Mouse (Mus musculus) retina, adult 2 months (tissue): ENCODE results near the gene Cpa2.
A peak's percentile ranks its signal among the peaks of the same experiment; 100 is the strongest.

Source experiments
- DNase-seq: peaks from one replicate; pipeline ENCODE4 v3.0.0-alpha.2; 2012; ENCODE audit warnings: low read depth, low spot score

The Cpa2 gene

DNA sequence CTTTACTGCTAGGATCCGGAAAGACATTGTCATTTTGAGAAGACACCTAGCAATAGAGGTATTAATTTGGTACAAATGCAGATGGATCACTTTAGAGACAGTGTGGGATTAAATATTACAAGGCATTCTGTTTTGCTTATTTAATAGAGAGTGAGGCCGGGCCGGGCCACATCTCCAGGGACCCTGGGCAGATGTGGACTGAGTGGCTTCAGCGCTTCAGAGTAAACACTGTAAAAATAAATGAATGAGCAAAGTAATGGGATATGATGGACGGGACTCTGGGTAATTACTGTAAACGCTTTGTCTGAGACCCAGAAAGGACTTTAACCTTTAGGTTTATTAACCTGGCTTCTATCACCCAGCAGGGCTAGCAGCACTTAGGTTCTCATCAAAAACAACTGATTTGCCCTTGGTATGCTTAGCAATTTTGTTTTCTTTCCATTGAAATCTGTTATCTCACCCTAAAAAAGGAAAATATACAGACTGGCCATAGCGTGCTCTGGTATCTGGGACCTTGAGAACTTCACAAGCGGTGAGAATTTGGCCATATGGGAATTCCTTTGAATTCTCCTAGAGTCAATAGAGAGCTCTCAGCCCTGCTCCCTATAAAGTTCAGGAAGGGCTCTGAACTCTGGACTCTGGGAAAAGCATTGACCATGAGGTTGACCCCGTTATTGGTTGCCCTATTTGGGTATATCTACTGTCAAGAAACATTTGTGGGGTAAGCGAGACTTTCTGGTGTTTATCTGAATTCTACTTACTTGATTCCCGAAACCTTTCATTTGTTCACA lies at the start of gene Cpa2:
Cpa2 (plus strand) TSS at position 574 of the 791 bp plus-strand sequence.
- no peak for DNase-seq

DNA sequence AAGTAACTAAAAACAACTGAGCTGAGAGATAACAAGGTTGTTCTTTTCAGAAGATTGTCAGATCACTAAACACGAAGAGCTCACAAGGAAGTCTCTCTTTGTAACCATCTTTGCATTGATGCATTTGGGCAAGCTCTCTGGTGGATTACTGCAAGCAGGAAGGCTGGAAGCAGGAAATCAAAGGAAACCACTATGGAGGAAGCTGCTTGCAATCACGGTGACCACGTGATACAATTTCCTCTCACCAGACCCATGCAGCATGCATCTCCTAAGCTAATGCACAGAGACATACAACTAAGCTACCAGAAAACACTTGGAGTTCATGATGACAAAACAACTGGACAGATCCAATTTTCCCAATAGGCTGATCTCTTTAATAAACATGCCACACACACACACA lies 42.3 kb upstream of the Cpa2 start:
- DNase-seq: no peak

DNA sequence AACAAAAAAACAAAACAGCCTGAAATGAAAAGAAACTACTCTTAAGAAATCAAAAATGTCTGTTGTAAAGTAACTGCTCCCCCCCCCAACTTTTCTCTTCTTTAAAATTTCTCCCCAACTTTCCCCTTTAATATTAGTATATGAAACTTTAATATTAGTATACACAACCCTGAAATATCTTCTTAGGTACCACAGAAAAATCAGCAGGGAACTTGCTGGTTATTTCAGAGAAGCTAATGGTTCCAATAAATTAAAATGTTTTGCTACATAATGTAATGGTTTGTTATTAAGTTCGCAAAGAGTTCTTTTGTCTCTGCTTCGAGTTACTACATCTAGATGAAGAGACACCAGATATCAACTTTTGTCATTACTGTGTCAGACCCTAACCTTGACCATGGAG lies 32.6 kb upstream of the Cpa2 start:
- DNase-seq: no peak

DNA sequence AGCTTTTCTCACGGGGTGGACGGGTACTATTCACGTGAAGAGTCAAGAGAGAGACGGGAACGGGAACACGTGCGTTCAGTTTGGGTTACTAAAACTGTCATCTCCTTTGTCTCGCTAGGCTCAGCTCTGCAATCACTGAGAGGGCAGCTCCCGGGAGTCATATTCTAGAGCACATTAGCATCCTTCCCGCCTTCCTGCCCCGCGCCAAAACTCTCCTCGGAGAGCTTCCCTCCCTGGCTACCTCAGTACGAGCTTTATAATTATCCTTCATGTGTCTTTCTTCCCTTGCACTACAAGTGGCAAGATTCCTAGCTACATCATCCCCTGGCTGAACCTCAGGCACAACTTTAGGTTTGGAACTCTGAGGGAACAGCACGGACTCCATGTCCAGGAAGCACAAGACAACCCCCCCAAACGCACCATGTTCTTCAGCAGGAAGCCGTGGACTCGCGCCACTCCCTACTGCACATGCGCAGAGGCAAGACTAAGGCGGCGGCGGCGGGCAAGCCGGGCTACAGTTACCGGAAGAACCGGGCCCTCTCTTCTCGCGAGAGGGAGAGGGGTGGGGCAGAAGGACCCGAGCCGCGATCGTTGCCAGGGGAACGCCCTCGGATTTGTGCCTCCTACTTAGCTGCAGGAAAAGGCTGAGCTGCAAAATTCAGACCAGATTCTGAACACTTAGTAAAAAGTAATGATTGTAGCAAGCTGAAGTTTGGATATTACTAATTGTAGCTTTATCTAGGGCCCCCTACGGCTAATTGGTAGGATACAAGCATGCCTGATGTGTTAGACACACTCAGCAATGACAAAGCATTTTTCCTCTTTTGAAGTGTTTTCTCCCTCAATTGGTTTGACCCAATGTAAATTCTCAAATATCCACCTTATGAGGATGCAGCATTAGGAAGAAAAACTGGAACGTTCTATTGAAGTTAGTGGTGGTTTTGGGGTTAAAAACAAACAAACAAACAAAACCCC lies 31.8 kb upstream of the Cpa2 start, which contains the start of the genes Tmem209 and Ssmem1:
Tmem209 (minus strand) TSS at position 519 of the 975 bp plus-strand sequence.
Ssmem1 (plus strand) TSS at position 585 of the 975 bp plus-strand sequence.
- peak; percentile 96 for DNase-seq

DNA sequence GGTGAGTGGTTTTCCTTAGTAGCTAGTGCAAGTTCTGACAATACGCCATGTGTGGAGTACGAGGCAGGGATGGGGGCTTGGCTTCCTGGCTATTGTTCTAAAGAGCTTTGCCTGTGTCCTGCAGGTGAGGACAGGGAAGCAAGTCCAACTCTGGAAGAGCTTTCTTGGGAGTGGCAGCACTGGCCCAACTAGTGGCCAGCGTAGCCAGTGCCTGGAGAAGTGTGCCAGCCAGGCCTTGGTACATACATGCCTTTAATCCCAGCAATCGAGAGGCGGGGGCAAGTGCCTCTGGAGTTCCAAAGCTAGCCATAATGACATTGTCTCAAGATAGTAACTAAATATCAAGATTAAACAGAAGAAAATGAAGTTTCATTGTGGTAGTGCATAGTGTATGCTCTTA lies 31.1 kb upstream of the Cpa2 start:
- no peak for DNase-seq

DNA sequence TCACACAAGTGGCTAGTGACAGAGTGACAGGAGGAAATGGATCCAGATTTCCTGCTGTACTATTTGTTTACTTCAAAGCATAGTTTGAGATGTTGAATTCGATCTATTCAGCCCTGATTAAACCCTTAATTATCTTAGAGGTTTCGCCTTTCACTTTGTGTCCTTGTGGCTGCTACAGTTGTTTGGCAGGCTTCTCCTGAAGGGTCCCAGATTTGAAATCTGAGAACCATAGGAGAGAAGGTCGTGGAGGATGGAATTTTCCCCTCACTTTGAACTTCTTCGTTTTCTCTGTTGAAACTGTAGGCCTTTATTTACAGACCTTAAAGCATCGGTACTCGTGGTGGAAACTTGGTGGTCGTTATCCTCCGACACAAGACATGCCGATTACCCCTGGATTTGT lies 27.1 kb upstream of the Cpa2 start:
- DNase-seq: no peak

DNA sequence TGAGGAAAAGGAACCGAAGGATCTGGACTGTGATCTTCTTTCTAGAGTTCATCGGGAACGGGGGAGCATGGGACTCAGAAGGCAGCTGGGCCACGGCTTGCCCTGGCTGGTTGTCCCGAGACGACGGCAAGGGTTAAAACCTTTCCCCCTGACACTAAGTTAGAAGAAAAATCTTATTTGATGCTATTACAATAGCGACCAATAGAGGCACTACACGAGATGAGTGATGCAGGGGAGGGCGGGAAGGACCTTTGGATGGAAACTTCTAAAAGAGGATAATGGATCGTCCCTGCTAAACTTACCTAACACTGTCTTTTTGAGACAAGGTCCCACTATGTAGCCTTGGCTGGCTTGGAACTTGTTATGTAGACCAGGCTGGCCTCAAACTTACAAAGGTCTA lies 21.0 kb upstream of the Cpa2 start:
- DNase-seq: no peak

DNA sequence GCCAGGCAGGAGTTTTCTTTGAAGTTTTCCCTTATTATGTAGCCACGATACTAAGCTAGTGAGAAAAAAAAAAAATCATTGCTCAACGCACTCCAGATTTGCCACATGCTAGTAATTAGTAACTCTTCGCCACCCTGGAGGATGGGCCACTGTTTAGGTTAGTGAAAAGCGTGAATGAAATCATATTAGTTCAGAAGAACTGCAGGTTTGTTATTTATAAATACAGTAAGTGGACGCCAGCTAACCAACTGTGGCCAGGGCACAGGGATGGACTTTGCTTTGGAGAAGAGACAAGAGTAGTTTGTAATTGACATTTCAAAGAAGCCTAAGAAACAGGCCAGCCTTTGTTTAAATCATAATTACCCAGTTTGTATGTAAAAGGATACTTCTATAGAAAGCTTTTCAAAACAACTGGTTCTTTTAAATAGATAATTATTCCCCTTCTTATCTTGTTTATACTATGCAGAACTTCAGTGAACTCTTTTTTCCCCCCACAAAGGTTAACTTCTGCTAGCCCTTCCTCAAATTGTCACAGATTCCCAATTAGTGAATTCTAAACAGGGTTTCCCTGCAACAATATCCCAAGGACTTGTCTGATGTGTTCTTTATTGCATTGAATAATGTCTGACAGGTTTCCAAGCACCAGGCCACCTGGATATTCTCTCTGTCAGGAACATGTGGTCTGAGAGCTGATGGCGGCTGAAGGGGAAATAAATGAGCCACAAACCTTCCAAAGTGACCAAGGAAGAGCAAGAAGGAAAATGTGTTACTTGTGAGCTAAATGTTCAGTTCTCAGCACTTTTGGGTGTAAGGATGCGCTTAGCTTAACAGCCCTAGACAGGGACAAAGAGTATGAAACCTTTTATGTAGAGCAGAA lies 15.7 kb upstream of the Cpa2 start:
- no peak for DNase-seq

DNA sequence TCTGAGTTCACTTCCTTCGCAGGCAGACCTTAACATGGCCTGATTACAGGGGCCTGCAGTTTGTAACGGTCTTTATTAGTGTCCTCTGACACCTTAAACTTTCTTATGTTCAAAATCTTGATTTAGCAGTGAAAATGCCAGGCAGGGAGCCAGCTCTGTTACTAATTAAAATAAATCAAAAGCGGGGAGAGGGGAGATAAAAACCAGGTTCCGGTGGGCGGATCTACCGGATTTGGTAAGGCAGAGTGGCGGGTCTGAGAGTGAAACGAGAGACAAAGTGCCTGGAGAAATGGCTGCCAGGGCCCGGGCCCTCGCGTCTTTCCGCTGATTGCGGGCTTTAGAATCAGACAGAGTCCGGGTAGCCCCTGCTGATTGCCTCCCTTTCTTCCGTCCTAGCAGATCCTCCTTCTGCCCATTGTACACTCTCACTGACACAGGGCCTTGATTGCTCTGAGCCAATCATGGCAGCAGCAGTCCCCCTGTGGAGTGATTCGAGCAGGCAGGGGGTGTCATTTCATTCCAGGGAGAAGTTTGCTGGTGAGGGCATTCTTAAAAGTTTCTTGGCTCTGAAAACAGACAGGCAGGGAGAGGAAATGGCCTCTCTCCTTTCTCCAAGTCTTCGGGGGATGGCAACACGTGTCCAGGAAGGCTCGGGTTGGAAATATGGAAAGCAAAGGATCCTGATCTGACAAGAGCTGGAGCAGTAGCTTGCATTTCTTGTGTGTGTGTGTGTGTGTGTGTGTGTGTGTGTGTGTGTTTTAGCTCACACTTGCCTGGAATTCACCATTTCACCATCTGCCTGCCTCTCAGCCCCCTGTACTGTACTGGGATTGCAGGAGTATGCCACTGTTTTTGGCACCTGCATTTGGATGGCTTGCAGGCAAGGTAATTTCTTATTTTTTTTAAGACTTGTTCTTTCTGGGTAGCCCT lies 14.5 kb upstream of the Cpa2 start:
- DNase-seq: no peak

DNA sequence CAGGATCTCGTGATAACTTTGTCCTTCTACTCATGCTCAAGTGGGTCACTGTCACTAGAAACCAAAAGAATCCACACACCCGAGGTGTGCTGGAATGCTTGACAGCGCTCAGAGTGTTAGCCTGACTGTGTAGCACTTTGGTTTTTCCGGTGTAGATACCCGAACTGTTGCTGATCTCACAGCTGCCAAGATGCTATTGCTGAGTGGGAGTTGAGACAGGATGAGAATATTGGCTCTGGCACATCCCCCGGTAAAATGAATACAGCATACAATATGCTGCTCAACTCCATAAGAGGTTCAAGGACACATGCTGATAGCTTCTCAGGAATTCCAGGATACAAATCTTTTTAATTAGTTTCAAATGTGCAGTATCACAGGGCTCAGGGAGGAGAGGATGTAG lies 12.6 kb upstream of the Cpa2 start:
- DNase-seq: no peak

DNA sequence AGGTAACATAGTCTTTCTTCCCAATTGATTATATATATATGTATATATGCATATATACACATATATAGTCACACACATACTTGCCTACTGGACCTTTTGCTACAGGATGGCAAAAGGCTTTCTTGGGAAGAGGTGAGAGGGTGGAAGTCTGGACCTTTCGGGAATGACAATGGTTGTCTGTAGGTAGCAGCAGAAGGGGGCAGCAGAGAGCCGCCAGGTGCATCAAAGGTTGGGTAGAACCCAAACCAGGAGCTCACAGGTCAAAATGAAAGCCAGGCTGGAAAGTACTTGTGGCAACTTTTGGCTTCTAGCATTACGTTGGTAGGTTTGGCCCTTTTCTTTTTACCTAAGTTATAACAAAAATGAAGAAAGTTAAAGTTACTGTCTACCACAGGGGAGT lies 6.0 kb upstream of the Cpa2 start:
- no peak for DNase-seq

DNA sequence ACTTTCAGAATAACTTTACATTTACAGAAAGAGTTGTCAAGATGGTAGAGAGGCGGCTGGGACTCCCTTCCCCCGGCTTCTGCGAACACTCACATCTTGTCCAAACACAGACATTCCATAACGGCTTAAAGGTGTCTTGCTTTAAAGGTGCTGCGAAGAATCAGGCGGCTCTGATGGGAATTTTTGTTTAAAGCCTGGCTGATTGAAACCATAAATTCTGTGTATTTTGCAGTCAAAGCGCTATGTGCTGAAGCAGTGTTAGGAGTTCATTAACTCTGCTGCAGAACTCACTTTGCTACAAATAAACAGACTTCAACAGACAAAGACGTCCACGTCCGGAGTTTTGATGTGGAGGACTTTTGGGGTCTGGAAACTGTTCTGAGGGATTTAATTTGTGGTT lies 3.1 kb upstream of the Cpa2 start:
- DNase-seq: no peak

DNA sequence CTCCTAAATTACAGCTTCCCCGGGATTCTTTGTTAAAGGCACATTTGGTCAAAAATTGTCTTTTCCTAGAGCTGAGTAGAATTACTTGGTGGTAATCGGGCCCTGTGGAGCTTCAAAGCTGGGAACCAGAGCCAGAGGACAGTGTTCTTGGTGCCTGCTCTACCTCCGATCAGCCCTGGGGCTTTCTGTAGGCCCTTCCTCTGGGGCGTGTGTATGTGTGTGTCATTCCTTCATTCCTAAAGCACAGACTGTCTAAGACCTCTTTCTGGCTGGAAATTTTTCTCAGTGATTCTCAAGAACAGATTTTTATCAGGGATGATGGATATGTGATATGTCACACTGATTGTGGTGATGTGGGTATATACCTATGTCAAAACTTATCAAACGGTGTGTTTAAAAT lies 2.6 kb upstream of the Cpa2 start:
- DNase-seq: no peak

DNA sequence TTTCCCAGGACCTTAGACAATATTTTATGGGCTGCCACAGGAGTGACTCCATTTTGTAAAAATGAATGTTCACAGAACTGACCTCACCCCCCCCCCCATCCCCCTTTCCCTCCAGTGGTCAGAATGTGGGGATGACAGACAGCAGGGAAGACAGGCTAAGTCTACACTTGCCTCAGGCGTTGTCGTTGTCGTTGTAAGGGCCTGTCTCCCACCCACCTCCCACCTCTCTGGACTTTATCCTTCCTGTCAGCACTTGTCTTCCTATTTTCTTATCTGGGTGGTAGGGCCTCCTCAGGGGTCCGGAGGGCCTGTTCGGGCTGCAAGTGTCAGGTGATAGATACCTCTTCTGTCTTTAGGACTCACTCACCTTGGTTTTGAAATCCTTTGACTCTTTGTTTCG lies 895 bp downstream of the Cpa2 start:
- DNase-seq: no peak

DNA sequence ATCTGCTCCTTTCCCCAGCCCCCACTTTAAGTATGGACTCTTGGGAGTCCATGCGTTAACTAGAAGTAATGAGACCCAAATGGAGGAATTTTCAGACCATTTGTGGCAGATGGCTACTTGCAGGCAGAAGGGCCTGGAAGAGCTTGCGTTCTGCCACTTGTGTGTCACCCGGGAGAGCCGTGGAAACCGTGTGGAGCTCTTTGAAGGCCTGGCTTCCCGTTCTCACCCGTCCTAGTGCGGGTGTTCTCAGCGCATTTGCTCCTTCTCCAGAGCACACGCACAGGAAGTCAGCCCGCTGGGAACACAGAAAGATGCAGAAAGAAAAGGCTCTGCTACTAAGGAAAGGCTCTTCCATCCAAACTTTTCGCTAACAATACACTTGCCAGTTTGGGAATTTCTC lies 1.7 kb downstream of the Cpa2 start:
- DNase-seq: no peak

DNA sequence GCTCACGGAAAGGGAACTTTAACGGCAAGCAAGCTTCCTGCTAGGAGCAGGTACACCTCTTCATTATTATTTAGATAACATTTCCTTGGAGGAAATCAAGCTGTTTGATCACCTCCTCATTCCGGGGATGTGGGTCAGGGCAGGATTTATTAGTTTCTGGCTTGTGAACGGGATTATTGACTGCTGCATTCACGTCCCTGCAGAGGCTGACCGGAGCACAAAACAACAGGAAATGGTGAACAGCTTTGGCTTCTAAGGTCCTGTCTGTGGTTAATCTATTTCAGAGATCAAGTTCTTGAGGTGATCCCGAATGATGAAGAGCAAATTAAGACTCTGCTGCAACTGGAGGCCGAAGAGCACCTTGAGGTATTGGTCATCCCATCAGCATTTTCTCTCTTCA lies 2.5 kb downstream of the Cpa2 start:
- DNase-seq: no peak

DNA sequence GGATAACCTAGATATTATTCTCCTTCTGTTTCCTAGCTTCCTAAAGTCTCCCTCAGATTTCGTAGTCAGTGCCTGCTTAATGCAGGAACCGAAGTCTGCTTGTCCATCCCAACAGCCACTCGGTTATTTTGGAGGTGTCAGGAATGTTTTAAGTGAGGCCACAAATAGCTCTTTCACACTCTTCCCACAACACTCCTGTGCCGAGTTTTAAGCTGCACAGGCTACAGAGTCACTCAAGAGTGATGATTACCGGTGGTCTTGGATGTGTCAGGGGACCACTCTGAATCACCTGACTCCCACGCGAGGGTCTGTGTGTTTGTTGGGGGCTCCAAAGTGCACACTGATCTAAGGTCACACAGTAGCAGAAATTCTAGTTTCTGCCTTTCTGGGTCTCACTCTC lies 4.3 kb downstream of the Cpa2 start:
- DNase-seq: no peak

DNA sequence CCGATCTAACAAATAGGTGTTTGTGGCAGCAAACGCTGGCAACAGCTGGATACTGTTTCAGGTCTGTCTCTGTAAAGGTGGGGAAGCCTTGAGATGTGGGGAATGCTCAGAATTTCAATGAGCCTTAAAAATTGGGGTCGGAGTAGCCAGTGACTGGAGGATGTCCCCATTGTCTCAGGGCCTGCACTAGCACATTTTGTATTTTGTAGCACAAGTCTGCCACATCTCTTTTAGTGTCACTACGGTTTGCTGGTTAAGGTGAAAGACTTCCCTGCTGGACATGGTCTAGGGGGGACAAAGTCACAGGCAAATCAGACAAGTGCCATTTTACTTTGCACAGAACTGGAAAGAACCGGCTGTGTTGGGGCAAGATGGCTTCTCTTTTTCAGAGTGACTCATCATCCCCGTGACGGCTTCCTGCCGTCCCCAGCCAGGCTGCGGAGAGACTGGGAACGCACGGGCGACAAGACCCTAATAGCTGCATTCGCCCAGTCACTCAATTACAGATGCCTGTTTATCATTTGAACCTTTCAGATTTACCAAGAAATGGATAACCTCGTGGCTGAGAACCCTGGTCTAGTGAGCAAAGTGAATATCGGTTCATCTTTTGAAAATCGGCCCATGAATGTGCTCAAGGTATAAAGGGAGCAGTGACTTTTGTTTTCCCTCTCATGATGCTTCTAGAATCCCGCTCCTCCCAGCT lies 5.3 kb downstream of the Cpa2 start:
- DNase-seq: no peak

DNA sequence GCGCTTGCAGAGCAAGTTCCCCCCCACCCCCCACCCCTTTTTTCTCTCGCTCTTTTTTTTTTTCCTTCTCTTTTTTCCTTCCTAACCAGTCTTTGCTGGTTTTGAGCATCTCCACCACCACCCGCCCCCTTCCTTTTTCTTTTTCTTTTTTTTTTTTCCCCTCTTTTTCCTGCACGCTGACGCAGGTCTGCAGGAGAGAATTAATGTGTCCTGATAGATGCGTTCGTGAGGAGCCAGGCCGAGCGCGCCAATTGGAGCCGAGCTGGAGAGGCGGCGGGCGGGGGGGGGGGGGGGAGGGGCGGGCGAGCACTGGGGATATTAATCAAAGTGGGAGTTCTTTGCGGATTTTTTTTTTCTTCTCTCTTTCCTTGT lies 5.9 kb downstream of the Cpa2 start:
- no peak for DNase-seq
